Mouse (Mus musculus) embryo, embryonic 9.5 days (tissue): ENCODE results near the gene Ltb4r2.

ENCODE experiments used
- DNase-seq: peaks from one replicate; pipeline ENCODE4 v3.0.0-alpha.2; 2017; ENCODE audit errors: extremely low spot score

Gene Ltb4r2

DNA sequence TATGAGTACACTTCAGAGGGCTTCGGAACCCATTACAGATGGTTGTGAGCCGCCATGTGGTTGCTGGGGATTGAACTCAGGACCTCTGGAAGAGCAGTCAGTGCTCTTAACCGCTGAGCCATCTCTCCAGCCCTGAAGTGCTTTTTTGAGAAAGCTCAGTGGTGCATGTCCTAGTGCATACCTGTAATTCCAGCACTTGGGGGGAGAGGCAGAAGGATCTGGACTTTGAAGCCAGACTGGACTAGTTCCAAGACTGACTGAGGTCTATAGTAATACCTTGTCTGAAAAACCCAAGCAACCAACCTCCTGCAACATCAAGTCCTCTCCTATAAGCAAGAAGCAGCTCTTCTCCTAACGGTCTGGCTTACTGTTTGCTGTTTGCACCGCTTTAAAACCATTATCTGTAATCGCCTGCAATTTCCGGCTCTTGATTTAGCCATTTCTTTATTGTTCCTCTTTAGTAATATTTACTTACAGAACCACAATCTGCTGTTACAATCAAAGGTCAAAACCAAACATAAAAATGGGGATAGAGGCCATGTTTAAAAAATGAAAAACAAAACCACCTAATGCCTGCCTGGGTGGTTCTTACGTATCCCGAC, 24.0 kb upstream of the Ltb4r2 start:
- no peak for DNase-seq

DNA sequence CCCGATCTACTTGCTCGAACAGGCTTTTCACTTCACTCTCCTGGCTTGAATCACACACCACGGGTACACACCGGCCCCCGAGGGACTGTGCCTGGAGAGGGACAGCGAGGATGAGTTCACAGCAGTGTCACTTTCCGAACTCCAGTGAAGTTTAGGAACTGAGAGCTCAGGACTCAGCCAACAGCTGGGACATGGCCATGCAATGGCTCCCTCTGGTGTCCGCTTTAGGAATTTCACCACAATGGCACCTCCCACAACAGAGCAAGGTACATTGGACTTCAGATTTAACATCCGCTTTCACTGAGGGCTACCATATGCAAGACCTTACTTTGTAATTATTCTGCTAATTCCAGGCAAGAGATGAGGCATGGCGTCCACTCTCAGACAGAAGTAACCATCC, 17.5 kb upstream of the Ltb4r2 start:
- peak; percentile 86 for DNase-seq

DNA sequence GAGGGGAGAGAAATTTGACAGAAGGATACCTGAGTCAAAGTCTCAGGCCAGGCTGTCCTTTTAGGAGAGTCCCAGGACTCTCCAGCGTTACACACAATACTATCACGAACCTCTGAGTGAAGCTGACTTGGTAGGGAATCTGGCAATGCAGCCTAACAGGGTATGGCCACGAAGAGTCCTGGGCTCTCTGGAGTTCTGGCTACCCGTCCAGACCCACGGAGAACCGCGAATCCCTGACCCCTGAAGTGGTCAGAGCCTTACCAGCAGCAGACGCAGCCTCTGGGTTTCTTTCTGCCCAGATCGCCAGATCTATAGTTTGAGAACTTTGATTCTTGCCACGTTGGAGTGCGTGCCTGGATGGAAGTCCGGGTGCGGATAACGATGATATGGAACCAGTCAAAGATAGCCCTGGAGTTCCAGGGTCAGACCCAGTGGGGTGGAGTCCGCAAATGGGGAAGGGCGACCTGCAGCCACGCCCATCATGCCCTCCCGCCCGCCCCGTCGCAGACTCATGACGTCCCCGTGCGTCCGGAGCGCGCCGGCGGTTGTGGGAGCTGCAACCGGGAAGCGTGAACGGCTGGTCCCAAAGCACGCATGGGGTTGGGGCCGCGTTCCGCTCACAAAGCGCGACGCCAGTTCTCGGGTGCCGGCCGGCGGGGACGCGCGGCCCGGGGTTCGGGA, 15.9 kb upstream of the Ltb4r2 start, which contains the start of the genes Dhrs1 and Nop9:
Gene Dhrs1, minus strand, starts transcription at position 511 of the 681 bp plus-strand sequence.
Gene Nop9, plus strand, starts transcription at position 514 of the 681 bp plus-strand sequence.
- peak; percentile 98 for DNase-seq

DNA sequence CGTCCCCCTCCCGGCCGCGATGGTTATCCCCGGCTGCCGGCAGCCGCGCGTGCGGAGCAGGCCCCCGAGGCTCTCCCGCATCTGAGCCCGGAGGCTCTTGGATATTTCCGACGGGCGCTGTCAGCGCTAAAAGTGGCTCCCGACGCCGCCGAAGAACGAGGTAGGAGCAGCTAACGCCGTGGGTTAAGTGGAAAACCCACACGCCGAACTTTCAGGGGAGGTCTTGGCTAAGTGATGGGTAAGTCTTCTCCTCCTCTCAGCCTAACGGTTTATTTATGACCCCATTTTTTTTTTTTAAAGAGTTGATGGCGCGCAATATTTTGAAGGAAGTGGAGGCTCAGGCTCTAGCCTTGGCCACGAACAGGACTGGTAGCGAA, 15.4 kb upstream of the Ltb4r2 start:
- no peak for DNase-seq

DNA sequence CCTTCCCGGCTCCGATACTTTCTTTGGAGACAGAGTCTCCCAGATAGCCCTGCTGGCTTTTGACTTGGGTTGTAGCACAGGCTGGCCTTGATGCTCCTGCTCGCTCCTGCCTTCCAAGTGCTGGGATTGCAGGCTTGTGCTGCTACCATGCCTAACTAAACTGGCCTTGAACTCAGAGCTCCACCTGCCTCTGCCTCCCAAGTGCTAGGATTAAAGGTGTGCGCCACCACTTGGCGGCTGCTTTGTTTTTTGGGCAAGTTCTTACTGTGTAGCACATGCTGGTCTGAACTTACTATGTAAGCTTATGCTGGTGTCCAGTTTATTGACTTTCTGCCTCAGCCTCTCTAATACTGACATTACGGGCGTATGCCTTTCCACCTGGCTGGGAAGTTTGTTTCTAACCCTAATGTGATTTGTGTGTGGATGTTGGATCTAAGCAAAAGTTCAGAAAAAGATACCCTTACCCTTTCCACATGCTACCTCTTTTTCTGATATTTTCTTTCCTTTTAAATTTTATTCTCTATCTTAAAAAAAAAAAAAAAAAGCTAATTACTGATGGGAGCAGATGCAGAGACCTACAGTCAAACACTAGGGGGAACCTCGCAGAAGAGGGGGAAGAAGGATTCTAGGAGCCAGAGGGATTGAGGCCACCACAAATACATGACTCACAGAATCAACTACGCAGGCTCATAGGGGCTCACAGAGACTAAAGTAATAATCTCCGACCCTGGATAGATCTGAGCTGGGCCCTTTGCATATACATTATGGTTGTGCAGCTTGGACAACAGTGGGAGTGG, 14.0 kb upstream of the Ltb4r2 start:
- no peak for DNase-seq

DNA sequence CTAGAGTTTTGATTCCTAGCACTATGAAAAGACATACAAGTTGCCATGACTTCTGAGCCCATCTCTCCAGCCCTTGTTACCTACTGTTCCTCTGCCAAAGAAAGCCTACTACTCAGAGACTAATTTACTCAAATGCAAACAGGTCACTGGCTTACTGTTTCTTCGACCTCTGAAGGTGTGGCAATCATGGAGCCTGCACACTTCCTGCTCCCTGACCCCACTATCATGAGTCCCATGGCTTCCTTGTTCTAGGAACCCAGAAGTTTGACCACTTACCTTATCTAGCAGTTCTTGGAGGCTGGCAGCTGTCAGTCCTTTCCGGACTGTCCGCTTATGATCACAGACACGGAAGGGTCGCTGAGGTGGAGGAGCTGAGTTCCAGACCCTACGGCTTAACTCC, 3.7 kb upstream of the Ltb4r2 start:
- DNase-seq, result no peak

DNA sequence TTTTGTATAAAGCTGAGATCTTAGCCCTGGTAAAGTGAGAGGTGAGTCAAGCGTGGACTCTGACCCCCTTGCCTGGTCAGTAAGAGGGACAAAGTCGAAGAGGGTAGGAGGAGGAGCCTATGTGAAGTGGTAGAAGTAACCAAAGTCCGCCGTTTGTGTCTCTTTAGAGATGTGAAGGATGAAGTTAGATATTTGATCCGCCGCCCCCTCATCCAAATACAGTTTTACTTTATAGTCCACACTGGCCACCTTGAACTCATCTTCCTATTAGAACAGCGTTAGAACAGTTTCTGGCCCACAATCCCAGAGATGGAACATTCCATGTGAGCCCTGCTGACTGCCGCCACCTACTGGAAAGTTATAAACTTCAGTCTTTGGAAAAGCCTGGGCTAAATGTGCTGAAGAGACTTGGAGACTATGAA, 2.9 kb upstream of the Ltb4r2 start, which contains the start of gene Cideb:
Gene Cideb, minus strand, starts transcription at position 96 of the 422 bp plus-strand sequence.
- DNase-seq, result peak; percentile 65

DNA sequence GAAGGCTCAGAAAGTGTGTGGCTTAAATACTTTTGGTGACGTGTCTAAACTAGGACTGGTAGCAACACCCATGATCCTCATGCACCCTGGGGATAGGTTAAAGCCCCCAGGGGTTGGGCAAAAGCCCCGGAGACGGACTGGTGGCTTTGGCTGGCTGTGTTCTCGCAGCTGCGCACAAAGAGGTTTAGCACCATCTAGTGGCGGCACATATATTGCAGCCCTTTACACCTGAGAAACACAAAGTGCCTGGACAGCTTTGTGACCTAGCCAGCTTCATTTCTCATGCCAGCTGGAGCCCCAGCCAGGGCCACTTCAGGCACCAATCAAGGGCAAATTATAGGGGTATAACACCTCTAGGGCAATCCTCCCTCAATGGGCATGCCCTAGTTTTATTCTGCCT, 1.1 kb upstream of the Ltb4r2 start:
- DNase-seq, result peak; percentile 85

DNA sequence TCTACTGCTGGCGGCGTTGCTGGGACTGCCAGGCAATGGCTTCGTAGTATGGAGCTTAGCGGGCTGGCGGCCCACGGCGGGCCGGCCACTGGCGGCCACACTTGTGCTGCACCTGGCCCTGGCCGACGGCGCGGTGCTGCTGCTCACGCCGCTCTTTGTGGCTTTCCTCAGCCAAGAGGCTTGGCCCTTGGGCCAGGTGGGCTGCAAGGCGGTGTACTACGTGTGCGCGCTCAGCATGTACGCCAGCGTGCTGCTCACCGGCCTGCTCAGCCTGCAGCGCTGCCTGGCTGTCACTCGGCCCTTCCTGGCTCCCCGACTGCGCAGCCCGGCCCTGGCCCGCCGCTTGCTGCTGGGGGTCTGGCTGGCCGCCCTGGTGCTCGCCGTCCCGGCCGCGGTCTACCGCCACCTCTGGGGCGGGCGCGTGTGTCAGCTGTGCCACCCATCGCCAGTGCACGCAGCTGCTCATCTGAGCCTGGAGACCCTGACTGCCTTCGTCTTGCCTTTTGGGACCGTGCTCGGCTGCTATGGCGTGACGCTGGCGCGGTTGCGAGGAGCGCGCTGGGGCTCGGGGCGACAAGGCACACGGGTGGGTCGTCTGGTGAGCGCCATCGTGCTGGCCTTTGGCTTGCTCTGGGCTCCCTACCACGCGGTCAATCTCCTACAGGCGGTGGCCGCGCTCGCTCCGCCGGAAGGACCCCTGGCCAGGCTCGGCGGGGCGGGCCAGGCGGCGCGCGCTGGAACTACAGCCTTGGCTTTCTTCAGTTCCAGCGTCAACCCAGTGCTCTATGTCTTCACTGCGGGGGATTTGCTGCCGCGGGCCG, 983 bp downstream of the Ltb4r2 start:
- DNase-seq, result peak; percentile 78

DNA sequence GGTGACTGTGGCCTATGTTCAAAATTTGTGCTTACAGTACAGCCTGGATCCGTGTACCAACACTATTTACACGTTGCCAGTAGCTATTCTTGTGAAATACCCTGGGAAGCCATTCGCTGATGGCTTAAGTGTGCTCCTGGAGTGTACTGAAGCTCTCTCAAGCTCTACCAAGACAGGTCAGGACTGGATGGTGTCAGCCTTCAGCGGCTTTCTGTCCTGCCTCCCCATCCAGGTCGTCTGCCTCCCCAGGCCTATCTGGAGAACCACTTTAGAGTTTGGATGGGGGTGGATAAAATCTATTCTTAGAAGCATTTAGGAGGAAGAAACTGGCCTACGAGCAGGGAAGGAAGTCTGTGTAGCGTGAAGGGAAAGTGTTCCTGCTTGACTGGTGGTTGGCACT, 1.9 kb downstream of the Ltb4r2 start:
- DNase-seq, result no peak

DNA sequence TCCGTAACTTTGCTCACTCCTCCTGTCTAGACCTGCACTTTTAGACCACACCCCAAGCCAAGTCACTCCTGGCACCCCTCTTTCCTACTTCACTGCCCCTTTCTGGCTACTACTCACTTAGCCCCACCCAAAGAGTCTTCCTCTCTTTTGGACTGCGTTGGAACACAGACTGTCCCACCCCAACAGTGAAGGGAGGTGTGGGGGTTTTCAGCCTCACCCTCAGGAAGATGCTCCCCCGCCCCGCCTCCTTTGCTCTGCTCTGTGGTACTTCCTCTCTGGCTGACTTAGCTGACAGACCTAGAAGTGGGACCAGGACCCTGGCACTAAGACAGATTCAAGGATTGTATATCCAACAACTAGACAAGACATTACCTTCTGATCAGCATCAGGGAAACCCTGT, 4.5 kb downstream of the Ltb4r2 start, which contains the start of gene Ltb4r1:
Gene Ltb4r1, plus strand, starts transcription at position 267 of the 400 bp plus-strand sequence.
- DNase-seq, result no peak

DNA sequence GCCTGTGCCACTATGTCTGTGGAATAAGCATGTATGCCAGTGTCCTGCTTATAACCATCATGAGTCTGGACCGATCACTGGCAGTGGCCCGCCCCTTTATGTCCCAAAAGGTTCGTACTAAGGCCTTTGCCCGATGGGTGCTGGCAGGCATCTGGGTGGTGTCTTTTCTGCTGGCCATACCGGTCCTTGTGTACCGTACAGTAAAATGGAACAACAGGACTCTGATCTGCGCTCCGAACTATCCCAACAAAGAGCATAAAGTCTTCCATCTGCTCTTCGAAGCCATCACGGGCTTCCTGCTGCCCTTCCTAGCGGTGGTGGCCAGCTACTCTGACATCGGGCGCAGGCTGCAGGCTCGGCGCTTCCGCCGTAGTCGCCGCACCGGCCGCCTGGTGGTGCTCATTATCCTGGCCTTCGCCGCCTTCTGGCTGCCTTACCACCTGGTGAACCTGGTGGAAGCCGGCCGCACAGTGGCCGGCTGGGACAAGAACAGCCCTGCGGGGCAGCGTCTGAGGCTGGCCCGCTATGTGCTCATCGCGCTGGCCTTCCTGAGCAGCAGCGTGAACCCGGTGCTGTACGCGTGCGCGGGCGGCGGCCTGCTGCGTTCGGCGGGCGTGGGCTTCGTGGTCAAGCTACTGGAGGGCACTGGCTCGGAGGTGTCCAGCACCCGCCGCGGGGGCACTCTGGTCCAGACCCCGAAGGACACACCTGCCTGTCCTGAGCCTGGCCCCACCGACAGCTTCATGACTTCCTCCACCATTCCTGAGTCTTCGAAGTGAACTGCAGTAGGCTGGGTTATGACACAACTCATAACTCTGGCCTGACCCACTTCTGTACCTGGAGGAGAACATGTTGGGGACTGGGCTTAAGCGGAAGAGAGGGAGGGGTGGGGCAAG, 6.5 kb downstream of the Ltb4r2 start:
- peak; percentile 67 for DNase-seq

DNA sequence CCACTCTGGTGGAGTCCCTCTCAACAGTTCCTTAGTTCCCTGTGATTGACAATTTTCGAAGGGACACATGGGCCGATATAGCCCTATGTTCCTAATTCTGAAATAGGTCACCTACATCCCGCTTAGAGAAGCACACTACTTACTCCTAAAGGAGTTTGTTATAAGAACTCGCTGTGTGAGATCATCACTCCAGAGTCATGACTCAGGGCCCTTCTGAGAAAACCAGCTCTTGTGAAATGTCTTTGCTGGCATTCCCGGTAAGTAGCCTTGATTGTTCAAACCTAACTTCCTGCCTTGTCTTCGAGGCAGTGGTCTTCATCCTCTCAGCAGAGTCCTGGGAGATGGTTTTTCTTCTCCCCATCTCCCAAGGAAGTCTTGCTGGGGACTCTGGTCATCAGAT, 7.3 kb downstream of the Ltb4r2 start:
- DNase-seq, result no peak

DNA sequence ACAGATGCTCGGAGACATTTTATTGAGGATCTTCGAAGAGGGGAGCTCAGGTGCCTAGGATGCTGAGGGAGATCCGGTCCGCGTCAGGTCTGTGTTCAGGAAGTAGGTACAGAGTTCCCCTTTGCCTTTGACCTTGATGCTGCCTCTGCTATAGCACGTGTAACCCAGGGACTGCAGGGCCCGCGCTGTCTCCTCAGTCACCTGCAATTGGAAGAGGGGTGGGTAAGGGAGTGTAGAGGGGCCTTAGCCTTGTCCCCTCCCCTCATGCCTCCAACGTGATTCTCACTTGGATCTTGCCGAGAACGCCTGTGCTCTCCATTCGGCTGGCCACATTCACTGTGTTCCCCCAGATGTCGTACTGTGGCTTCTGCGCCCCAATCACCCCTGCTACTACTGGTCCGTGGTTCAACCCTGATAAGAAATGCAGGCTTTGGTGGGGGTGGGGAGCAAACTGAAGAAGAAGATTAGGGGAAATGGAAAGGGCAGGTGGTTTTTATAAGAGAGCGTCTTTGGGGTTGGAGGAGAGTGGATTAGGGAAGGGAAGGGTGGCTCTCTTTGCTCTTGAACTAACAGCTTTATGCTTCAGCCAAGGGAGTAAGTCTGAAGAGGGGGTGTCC, 8.0 kb downstream of the Ltb4r2 start:
- DNase-seq, result no peak

DNA sequence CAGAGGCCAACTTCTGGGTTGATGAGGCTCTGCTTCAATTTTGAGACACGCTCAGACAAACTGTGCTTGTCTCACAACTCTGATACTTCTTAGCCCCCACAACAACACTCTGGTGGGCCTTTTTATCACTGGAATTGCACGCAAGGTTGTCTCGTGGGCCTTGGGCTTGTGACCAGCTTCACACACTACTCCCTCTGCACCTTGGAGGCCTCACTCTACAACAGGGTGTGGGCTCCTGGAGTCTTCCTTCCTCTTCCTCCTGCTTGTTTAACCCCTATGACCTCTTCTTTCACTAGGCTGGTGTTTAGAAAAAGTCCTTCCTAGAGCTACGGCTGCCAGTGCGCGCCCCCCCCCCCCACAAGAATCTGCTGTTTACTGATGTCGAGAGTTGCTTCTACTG, 15.5 kb downstream of the Ltb4r2 start:
- DNase-seq, result no peak

DNA sequence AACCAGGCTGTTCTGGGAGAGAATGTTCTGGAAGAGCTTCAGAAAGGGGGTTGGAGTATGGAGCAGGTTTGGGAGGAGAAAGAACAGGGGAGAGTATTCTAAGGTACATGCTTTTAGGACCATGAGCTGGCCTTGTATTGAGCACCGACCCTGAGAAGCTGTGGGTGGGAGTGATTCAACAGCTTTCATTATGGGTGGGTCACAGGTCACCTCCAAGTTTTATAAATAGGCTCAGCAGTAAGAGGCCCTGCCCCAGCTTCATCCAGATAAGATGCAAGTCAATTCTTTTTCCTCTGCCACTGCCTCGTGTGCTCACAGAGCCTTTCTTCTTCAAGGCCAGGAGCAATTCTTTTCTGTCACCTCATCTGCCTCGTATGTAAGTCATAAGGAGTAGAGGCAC, 15.9 kb downstream of the Ltb4r2 start:
- no peak for DNase-seq

DNA sequence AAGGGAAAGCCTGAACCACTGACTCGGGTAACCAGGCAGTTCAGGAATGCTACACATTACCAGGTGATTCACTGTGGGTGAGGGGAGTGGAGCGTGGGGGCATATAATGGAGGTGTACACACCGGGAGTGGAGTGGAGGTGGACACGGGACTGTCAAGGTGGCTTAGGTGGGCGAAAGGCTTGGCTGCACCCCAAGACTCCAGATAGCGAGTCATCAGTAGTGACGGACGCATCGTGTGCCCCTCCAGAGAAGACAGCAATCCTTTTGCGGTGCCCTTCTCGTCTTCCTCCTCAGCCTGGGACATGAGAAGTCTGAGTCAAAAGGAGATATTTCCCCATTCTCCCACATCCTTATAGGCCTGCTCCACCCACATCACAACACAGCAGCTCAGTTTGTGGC, 16.6 kb downstream of the Ltb4r2 start:
- no peak for DNase-seq

DNA sequence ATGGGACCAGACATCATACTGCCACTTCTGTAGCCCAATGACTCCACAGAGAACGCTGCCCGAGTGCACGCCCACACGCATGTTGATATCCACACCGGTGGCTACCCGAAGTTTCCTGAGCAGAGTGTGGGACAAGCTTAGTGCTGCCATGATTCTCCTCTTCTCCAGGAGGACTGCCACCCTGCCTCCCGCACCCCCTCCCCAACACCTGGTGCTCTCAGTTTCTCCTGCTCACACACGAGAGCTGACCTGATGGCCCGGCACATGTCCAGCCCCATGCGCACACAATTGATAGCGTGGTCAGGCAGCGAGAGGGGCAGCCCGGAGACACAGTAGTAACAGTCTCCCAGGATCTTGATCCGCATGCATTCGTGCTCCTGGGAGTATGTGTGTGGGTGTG, 17.5 kb downstream of the Ltb4r2 start:
- no peak for DNase-seq

DNA sequence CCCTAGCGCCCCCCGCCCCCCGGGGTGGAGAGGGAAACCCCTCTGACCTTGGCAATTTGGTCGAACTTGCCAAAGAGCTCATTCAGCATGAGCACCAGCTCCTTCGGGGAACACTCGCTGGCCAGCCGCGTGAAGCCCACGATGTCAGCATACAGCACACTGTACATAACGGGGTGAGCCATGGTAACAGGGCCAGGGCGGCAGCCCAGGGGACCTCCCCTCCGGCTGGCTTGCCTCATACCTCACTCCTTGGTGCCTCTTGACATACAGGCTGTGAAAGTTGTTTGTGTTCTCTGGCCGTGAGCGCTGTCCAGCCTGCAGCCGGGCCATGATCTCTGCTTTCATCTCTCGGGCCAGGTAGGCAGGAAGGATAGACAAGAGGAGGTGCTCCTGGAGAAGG, 18.4 kb downstream of the Ltb4r2 start:
- no peak for DNase-seq

DNA sequence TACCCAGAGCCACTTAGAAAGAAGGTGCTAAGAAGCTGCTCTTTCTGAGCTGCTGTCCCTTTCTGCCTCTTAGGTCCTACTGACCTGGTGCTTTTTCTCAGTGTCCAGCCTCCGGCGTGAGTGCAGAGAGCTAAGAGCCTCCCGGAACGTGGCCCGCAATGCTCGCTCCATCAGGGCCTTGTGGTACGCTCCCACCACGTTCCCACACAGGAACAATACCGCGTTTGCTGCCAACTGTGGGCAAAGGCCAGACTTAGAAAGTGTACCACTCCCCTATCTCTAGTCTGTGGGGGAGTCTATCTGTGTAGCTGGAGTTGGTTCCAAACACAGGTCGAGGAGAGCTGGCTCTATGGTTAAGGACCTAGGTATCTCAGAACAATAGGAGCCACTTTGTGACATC, 19.5 kb downstream of the Ltb4r2 start:
- DNase-seq, result no peak
